Mouse (Mus musculus) CH12.LX (cell line): ENCODE data around the gene Gm20517. TPM values are rescaled to one million over a fixed set of nuclear protein-coding genes. Genes with fewer than 3 reads are reported as not detected.

Source experiments
- DNase-seq: peaks from one replicate; pipeline ENCODE4 v3.0.0-alpha.2; 2013; ENCODE audit errors: extremely low read depth
- H3K27ac ChIP-seq: 2 replicates; pipeline ENCODE4 v1.5.1; 2012; ENCODE audit warnings: low read depth, mild to moderate bottlenecking, control low read depth, moderate library complexity; ENCODE audit not compliant: insufficient read depth
- H3K27me3 ChIP-seq: replicated peaks from 2 replicates; pipeline ENCODE3; 2012; ENCODE audit warnings: inconsistent platforms
- H3K36me3 ChIP-seq, 2 experiments: replicated peaks in 1 of 2; 2 replicates each; pipeline versions ENCODE3 to v1.6.1; 2012; ENCODE audit warnings: inconsistent platforms in 1 of 2, low read length in 1 of 2, mild to moderate bottlenecking in 1 of 2, mixed read lengths in 1 of 2, moderate library complexity in 1 of 2; ENCODE audit not compliant: control insufficient read depth in 1 of 2, insufficient read depth in 1 of 2
- H3K4me1 ChIP-seq, 2 experiments: 2 replicates each; pipeline ENCODE4 v1.6.1; 2012; ENCODE audit warnings: inconsistent platforms in 1 of 2, moderate library complexity in 1 of 2; ENCODE audit not compliant: insufficient read depth in 2 of 2, control insufficient read depth in 1 of 2
- H3K4me2 ChIP-seq: 2 replicates; pipeline ENCODE4 v1.6.1; 2012; ENCODE audit warnings: low read depth, mild to moderate bottlenecking, control low read depth; ENCODE audit not compliant: poor library complexity, insufficient read depth, severe bottlenecking
- H3K4me3 ChIP-seq, 3 experiments: fragments of 150-350 bp in 1 of 3; sonication (generic) in 1 of 3; replicated peaks in 1 of 3; 2 replicates each; pipeline versions ENCODE3 to v1.5.1; 2011 to 2012; ENCODE audit warnings: low read depth in 2 of 3, low read length in 2 of 3, mild to moderate bottlenecking in 2 of 3, moderate library complexity in 2 of 3, control low read depth in 1 of 3, improper control_type of control experiment in 1 of 3, inconsistent platforms in 1 of 3, mixed read lengths in 1 of 3; ENCODE audit not compliant: poor library complexity in 1 of 3
- H3K79me2 ChIP-seq: replicated peaks from 2 replicates; pipeline ENCODE4 v1.6.1; 2012; ENCODE audit warnings: mild to moderate bottlenecking, moderate library complexity; ENCODE audit not compliant: control insufficient read depth, poor library complexity, insufficient read depth, severe bottlenecking; ENCODE audit errors: extremely low read depth
- H3K9ac ChIP-seq: 2 replicates; pipeline ENCODE4 v1.6.1; 2012; ENCODE audit warnings: low read depth, mild to moderate bottlenecking, control low read depth, moderate library complexity; ENCODE audit not compliant: insufficient read depth
- H3K9me3 ChIP-seq: replicated peaks from 2 replicates; pipeline ENCODE3; 2012; ENCODE audit warnings: low read length, inconsistent platforms, mixed read lengths
- CHD1 ChIP-seq: IDR thresholded peaks from 2 replicates; pipeline ENCODE4 v1.6.1; 2012; ENCODE audit warnings: low read depth, low read length, improper control_type of control experiment, inconsistent platforms
- CTCF ChIP-seq, 2 experiments: IDR thresholded peaks in 1 of 2; conservative IDR thresholded peaks in 1 of 2; 2 replicates each; pipeline ENCODE4 v1.5.1; 2011 to 2012; ENCODE audit warnings: low read depth in 2 of 2, low read length in 2 of 2, improper control_type of control experiment in 1 of 2, inconsistent platforms in 1 of 2, mild to moderate bottlenecking in 1 of 2, moderate library complexity in 1 of 2
- E2F4 ChIP-seq: IDR thresholded peaks from 2 replicates; pipeline ENCODE4 v1.6.1; 2011; ENCODE audit warnings: low read depth, low read length, improper control_type of control experiment; ENCODE audit not compliant: insufficient replicate concordance
- ETS1 ChIP-seq: conservative IDR thresholded peaks from 2 replicates; pipeline ENCODE4 v1.6.1; 2012; ENCODE audit warnings: low read depth, mild to moderate bottlenecking, inconsistent platforms, low read length, improper control_type of control experiment, moderate library complexity
- GABPA ChIP-seq: IDR thresholded peaks from 2 replicates; pipeline ENCODE4 v1.6.1; 2012; ENCODE audit warnings: low read depth, low read length, improper control_type of control experiment, inconsistent platforms; ENCODE audit not compliant: insufficient replicate concordance
- HCFC1 ChIP-seq: IDR thresholded peaks from 2 replicates; pipeline ENCODE4 v1.6.1; 2012; ENCODE audit warnings: low read depth, mild to moderate bottlenecking, inconsistent platforms, low read length, improper control_type of control experiment
- IRF4 ChIP-seq: IDR thresholded peaks from 2 replicates; pipeline ENCODE4 v1.6.1; 2014; ENCODE audit warnings: low read depth, mild to moderate bottlenecking, inconsistent platforms, low read length, improper control_type of control experiment
- JUND ChIP-seq: conservative IDR thresholded peaks from 2 replicates; pipeline ENCODE4 v1.6.1; 2011; ENCODE audit warnings: low read depth, low read length, improper control_type of control experiment
- KAT2A ChIP-seq: IDR thresholded peaks from 2 replicates; pipeline ENCODE4 v1.6.1; 2012; ENCODE audit warnings: low read length, improper control_type of control experiment, inconsistent platforms; ENCODE audit not compliant: insufficient replicate concordance
- MAFK ChIP-seq: IDR thresholded peaks from 2 replicates; pipeline ENCODE4 v1.6.1; 2011; ENCODE audit warnings: low read length, improper control_type of control experiment; ENCODE audit not compliant: insufficient replicate concordance
- MAZ ChIP-seq: IDR thresholded peaks from 2 replicates; pipeline ENCODE4 v1.6.1; 2012; ENCODE audit warnings: low read depth, mild to moderate bottlenecking, inconsistent platforms, low read length, improper control_type of control experiment, moderate library complexity
- NELFE ChIP-seq: IDR thresholded peaks from 2 replicates; pipeline ENCODE4 v1.6.1; 2011; ENCODE audit warnings: low read depth, low read length, improper control_type of control experiment
- NRF1 ChIP-seq: IDR thresholded peaks from 2 replicates; pipeline ENCODE4 v1.6.1; 2014; ENCODE audit warnings: low read depth, mild to moderate bottlenecking, inconsistent platforms, low read length, improper control_type of control experiment, moderate library complexity
- RAD21 ChIP-seq: IDR thresholded peaks from 2 replicates; pipeline ENCODE4 v1.6.1; 2011; ENCODE audit warnings: low read depth, mild to moderate bottlenecking, low read length, improper control_type of control experiment, moderate library complexity
- SIN3A ChIP-seq: IDR thresholded peaks from 2 replicates; pipeline ENCODE4 v1.6.1; 2012; ENCODE audit warnings: low read length, improper control_type of control experiment, inconsistent platforms
- ZKSCAN1 ChIP-seq: IDR thresholded peaks from 2 replicates; pipeline ENCODE4 v1.6.1; 2012; ENCODE audit warnings: low read depth, inconsistent platforms, low read length, improper control_type of control experiment, borderline replicate concordance
- ZMIZ1 ChIP-seq: IDR thresholded peaks from 2 replicates; pipeline ENCODE4 v1.6.1; 2012; ENCODE audit warnings: low read depth, mild to moderate bottlenecking, inconsistent platforms, low read length, improper control_type of control experiment
- ZNF384 ChIP-seq: IDR thresholded peaks from 2 replicates; pipeline ENCODE4 v1.6.1; 2012; ENCODE audit warnings: low read depth, low read length, improper control_type of control experiment, inconsistent platforms
- dilution Hi-C: fragments of 300-500 bp; cut with MboI; formaldehyde crosslinking; loops from 2 replicates; pipeline ENCODE4 v1.14.3; 2020; ENCODE audit warnings: low sequenced_read_pairs; ENCODE audit not compliant: extremely low pct_unique_long_range_greater_than_20kb, extremely low pct_ligation_motif_present
- in situ Hi-C: fragments of 300-500 bp; cut with MboI; formaldehyde crosslinking; loops from 3 replicates; pipeline ENCODE4 v1.14.3; 2019; ENCODE audit warnings: low sequenced_read_pairs, low pct_ligation_motif_present, low pct_unique_long_range_greater_than_20kb, mixed read lengths
- polyA plus RNA-seq: library from polyadenylated mRNA; unstranded; fragments of >175 nt; gene quantifications from 2 replicates; pipeline ENCODE4 v1.2.1, GENCODE M21; 2012; ENCODE audit warnings: low read depth; ENCODE audit not compliant: insufficient read length
- total RNA-seq, 2 experiments: library from RNA; depleted of rRNA; stranded (reverse); fragments of 300-350 nt in 1 of 2; fragments of >200 nt in 1 of 2; gene quantifications; 2 replicates each; pipeline ENCODE4 v1.2.3; 2012 to 2014

Gm20517 gene
- total and polyA plus RNA-seq, 3 experiments = 1.1 to 1.8 (median 1.8) TPM

DNA sequence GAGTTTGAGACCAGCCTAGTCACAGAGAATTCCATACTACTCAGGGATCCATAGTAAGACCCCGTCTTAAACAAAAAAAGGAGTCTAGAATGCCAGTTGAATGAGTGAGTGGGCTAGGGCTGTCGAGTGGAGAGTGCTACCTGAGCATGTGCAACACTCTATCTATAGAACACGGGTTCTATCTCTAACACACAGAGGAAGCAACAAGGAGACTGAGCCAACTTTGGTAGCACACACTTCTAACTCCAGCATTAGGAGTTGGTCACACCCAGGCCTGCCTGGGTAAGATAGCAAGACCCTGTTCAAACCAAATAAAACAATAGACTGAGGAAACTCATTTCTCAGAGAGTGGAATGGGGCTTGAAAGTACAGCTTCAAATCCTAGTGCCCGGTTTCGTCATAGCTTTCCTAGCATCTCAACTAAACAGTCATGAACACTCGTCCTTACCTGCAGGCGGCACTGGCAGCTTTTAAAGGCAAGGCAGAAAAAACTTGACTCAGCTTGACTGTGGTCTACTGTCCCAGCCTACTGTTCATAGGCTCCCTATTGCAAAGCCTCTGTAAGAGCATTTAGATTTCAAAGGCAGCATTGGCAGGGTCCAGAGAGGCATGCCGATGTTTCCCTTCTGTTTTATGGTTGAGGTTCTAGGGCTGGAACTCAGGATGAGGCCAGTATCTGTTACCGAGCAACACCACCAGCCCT lies 6.4 kb downstream of the Gm20517 start:
- dilution Hi-C loops = no loop called here
- DNase-seq = no peak
- Histone ChIP-seq H3K27me3 (no peaks in the 10 kb centered on the region), H3K4me2 (no peak overlapping the region), H3K4me1 (peaks cover 3 to 9% of the 10 kb centered on the region in 2 experiments), H3K9ac (no peak overlapping the region), H3K4me3 (no peak overlapping the region), H3K27ac (no peak overlapping the region), H3K79me2 (peaks cover 46% of the 10 kb centered on the region), H3K9me3 (no peaks in the 10 kb centered on the region), H3K36me3 (peaks cover 64 to 88% of the 10 kb centered on the region in 2 experiments)
- TF ChIP-seq ETS1 = no peak
- no peak for TF ChIP-seq MAFK
- TF ChIP-seq HCFC1 = no peak
- TF ChIP-seq E2F4 = no peak
- TF ChIP-seq SIN3A = no peak
- TF ChIP-seq ZMIZ1 = no peak
- no peak for TF ChIP-seq IRF4
- TF ChIP-seq KAT2A = no peak
- no peak for TF ChIP-seq MAZ
- no peak for TF ChIP-seq ZNF384
- no peak for TF ChIP-seq NELFE
- TF ChIP-seq JUND = no peak
- no peak for TF ChIP-seq CTCF (conservative IDR thresholded peaks at IDR 0.05 in 1 of 2, IDR thresholded peaks at IDR 0.05 in 1 of 2; ENCODE audit: low read depth in 2 of 2, low read length in 2 of 2)
- no peak for TF ChIP-seq RAD21
- TF ChIP-seq GABPA = no peak
- in situ Hi-C loops = loop anchor here (25.0 kb wide), 1 partner anchor 230 kb away; the partner anchor contains the start of gene Guca1b

GRCm38 (mm10) chr17:47618556-47619311 lies 7.3 kb downstream of the Gm20517 start:
- no peak overlapping the region for H3K27ac ChIP-seq
- H3K4me2 ChIP-seq = no peak overlapping the region
- peaks cover 71 to 88% of the 10 kb centered on the region in 2 experiments for H3K36me3 ChIP-seq
- H3K9ac ChIP-seq = no peak overlapping the region
- H3K27me3 ChIP-seq = no peaks in the 10 kb centered on the region
- H3K4me3 ChIP-seq = no peak overlapping the region
- dilution Hi-C loops (no loop called here), in situ Hi-C loops (loop anchor here (25.0 kb wide), 1 partner anchor 231 kb away; the partner anchor contains the start of gene Guca1b)
- TF ChIP-seq MAZ (no peak), CHD1 (no peak), KAT2A (no peak), ZKSCAN1 (no peak), NRF1 (no peak)
- H3K4me1 ChIP-seq = no peaks in the 10 kb centered on the region
- peaks cover 36% of the 10 kb centered on the region for H3K79me2 ChIP-seq
- H3K9me3 ChIP-seq = no peaks in the 10 kb centered on the region
- DNase-seq = no peak
